Mouse (Mus musculus) B cell, adult 2 months (primary cell): ENCODE results near the gene Stag1.

Experiments used
- DNase-seq, 2 experiments: peaks; one replicate each; pipeline ENCODE4 v3.0.0; 2022

Gene Stag1

DNA sequence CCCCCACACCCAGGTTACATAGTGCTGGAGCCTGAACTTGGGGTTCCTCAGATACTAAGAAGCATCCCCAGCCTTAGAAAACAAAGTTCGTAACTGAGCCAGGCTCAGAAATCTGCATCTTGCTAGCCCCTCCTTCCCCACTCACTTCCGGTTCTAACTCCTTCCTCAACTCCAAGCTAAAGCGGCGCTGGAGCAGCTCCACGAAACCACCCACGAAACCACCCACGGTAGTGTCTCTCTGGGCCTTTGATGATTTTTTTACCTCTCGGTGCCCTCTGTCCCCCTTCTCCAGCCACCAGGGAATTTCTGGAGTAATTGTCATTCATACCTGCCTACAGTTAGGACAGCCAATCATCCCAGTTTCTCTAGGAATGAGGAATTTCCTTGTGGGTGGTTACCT, at the start of gene Stag1:
Stag1 (plus strand) TSS at position 253 of the 400 bp plus-strand sequence.
- no peak for DNase-seq

DNA sequence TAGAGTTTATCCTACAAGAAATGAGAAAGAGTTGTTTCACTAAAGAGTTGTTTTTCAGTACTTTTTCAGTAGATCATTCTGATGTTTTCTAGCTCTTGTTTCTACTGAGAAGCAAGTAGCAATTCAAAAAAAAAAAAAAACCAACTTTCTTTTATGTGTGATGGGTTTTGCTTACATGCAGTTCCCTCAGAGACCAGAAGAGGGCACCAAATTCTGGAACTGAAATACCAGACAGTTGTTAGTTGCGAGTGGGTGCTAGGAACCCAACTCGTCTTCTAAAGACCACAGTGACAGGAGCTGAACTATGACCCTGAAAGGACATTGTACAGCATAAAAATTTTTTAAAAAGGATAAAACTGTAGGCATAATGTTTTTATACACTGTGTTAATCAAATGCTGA, 49.3 kb upstream of the Stag1 start:
- peak; percentile 74 for DNase-seq

DNA sequence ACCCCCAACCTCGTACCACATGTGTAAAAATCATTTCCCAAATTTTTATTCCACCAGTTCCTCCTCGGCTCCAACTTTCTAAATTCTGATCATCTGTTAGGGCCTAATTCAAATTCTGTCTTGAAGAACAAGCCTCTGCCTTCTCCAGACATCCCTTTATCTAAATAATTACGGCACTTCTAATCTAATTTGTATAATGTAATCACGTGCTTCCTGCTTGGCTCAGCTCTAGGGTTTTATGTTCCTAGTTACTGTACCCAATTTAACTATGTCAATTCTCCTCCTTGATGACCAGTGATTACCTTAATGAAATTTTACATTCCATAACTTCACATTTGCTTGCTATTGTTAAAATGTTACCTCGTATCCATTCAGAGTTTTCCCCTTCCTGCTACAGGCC, 41.9 kb upstream of the Stag1 start:
- DNase-seq = no peak

DNA sequence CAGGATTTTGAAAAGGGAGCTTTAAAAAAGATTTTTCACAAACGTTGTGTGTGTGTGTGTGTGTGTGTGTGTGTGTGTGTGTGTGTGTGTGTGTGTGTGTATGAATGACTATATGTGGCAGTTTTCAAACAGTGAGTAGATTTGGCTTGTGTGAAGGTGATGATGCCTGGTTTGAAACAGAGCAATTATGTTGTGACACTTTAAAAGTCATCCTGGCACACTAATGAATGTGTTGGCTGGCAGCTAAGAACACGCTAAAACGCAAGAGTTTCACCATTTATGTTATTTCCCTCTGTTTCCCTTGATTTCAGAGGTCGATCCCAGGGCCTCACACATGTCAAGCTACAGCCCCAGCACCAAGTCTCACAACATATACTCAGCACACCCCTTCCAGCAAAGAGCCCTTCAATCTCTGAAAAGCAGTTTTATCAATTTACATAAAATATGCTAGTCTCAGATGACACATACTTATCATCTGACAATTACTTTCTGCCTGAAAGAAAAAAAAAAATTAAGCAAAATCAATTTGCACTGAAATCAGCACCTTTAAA, 39.5 kb upstream of the Stag1 start:
- no peak for DNase-seq

DNA sequence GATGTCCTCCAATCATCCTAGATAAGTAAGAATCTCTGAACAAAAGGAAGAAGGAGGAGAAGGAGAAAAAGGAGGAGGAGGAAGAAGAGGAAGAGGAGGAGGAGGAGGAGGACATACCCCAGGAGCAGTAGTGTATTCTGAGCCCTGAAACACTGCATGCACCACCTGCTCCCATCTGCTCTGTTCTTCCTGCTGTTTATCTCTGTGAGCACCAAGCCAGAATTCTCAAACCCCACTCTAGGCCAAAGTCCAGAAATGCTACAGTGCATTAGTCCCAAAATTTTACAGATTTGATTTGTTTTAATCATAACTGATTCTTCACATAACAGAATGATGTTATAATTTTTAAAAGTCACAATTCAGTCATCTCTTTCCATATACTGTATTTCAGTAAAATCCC, 38.6 kb upstream of the Stag1 start:
- no peak for DNase-seq

DNA sequence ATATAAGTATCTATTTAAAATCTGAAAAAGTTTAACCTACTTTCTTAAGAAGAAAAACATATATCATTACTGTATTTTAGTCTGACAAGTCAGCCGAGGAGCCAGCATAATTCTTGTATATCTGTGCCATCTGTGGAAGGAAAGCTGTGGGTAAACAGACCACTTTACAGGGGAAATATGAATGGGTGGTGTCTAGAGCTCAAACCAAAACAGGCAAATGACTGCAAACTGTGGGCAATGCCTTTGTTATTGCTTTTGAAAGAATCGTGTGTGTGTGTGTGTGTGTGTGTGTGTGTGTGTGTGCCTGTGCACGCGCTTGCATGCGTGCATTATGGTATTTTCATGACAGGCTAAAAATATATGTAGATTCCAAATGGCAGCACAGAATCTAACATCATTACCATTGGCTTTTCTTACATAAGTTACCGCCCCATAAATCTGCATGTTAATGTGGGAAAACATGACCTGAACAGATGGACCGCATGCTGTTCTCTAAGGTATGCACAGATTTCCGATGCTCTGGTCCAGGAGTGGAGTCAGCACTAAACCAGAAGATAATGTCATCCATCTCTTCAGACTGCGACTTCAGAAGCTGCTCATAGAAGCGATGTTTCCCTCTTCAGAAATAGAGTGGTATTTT, 37.2 kb upstream of the Stag1 start:
- no peak for DNase-seq

DNA sequence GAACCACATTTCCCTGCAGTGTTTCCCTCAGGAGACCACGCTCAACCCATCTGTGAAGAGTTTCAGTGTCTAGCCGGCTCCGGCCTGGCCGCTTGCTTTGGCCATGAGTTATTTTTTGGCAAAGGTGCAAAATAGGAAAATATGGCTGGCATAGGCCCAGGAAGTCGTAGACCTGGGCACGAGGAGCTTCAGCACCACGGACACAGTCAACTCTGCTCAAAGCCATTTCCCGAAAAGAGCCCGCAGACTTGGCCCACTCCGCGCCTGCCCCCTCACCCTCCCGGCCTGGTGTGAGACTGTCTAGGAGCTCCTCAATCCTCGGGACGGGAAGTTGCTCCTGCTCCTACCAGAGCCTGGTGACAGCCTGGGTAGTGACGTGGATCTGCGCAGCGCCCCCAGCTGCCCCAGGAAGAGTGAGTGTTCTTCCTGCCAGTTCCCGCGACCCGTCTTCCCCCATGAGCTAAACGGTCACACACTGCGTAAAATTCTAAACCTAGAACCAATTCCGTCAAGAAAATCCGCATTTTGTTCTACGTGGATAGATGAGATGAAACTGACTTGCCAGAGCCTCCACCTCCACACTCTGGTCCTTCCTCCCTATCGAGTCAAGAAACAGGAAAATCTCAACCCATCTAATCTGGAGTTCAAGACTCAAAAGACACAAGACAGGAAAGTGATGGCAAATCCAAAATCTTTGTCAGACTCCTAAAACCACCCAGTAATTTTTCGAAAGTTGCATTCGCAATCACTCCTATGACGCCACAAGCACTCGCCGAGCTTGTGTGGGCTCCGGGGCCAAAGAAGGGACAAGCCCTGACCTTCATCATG, 27.6 kb upstream of the Stag1 start:
- DNase-seq = peak; percentile 5 to 8

DNA sequence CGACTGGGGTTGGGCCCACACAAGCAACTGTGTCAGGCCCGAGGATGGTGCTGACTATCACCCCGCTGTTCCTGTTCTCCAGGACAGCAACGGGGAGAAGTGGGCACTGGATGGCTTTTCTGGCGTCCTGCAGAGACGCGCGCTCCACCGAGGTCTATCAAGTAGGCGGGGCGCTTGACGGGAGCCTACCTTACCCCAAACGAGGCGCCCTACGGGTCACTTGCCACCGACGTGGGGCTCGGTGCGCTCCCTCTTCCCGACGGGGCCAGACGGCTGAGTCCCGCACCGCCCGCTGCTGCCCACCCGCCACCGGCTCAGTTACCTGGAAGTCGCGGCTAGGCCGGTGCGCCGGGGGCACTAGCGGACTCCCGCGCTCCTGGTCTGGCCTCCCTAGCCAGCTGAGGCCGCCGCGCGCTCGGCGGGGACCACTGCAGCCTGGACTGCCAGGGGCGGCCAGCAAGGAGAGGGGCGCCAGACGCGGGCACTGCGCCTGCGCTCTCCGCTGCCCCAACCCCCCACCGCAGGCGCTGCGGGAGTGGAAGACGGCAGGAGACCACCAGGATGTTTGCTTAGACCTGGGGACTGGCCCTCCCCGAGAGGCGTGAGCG, 26.9 kb upstream of the Stag1 start, which contains the start of gene Slc35g2:
Slc35g2 (minus strand) TSS at position 465 of the 608 bp plus-strand sequence.
- peak; percentile 15 to 26 for DNase-seq

DNA sequence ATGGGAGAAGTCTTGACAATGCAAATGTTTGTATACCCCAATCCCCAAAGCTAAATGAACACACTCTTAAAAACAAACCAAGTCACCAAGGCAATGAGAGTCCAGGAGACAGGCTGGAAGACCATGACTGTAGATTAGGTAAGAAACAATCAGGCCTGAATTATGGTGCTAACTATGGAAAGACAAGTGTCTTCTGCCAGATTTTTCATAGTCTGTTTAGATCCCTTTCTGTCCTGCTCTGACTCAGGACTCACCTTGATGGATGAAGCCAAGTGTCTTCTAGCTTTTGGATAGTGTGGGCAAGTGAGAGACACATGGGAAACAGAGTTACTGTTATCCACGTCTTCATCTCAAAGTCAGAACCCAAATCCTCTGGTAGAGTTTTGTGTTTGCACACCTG, 26.1 kb upstream of the Stag1 start:
- DNase-seq = no peak

DNA sequence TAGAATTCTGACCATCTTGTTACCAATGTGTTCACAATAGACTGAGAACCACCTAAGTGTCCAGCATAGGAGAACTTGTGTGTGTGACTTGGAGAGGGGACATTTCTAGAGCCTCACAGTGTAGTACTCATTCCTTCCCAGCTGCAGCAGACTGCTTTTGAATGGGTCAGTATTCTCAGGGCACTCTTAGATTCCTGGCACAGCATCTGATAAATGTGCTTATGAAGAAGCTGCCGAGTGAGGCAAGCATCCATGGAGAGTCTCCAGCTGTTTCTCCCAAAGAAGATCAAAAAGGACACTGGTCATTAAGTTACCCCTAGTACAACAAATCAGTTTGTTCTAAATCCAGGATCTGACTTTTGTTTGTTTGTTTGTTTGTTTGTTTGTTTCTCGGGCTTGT, 24.3 kb upstream of the Stag1 start:
- no peak for DNase-seq

DNA sequence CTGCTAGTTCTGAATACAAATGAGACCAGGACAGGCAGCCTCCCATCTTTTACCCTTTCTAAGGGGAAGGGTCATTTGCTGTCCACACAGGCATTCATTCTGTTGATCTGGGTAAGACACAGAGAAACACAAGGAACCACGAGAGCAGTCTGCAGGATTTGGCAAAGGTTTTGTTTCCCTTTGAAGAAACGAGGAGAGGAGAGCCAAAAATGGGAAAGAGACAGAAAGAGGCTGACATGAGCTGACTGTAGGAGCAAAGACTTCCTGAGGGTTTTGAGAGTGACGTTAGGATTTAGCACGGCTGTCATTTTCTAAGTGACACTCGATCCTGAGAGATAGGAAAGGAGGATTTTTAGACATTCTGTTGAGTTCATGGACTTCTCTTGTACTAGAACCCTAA, 23.7 kb upstream of the Stag1 start:
- no peak for DNase-seq

DNA sequence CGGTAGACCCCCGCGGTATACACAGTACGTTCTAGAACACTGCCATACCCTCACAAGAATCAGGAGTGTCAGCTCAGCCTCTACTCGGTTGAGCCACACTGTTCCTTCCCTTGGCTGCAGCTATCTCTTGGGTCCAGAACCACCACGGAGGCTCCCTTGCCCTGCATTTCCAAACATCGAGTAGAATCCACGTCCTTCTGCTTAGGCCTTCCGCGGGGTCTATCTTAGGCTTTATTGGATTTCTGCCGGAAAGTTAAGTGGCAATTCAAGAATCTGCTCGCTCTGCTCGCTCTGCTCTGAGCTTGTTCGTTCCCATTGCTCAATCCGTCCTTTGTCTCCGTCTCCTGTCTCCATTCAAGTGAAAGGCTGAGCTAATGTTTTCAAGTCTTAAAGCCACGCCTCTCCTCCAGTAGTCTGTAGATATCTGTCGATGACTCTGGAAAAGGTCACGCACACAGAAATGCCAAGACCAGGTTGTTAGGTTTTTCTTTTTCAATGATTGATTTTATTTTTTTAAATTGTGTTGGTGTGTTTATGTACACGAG, 17.3 kb upstream of the Stag1 start:
- DNase-seq = no peak

DNA sequence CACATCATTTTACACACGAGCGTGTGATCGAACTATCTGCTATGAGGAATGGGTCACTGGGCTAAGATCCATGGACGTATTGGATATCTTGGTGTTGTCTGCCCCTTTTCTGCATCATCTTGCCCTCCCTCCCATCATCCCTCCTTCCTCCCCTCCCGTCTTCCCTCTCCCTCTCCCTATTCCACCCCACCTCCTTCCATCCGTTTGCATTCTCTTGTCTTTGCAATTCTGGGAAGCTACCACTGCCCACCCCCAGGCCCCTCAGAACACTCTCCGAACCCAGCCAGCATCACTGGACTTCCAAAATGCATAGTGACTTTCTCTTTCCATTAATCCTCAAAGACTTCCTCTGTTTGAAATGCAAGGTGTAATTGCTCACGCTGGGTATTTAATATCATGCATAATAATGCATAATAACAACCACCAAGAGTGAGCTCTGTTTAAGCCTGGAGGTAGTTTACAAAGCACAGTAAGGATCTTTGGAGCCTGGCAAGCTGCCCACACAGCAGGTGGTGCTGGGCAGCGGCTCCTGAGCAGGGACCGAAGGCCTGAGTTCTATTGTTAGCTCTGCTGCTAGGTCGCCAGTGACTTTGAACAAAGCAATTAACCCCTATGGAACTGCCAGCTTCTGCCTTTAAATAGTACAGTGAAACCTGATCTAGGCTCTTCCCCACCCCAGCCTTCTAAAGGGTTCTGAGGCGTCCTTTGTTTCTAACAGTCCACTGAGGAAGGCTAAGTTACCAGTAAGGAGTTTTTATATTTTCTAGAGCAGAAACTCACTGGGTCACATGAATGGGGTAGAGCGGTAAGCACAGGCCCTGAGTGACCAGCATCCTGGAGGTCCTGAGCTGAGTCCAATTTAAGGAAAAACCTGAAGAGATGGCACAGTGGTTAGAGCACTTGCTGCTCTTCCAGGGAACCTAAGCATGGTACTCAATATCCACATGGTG, 15.8 kb upstream of the Stag1 start:
- DNase-seq = no peak

DNA sequence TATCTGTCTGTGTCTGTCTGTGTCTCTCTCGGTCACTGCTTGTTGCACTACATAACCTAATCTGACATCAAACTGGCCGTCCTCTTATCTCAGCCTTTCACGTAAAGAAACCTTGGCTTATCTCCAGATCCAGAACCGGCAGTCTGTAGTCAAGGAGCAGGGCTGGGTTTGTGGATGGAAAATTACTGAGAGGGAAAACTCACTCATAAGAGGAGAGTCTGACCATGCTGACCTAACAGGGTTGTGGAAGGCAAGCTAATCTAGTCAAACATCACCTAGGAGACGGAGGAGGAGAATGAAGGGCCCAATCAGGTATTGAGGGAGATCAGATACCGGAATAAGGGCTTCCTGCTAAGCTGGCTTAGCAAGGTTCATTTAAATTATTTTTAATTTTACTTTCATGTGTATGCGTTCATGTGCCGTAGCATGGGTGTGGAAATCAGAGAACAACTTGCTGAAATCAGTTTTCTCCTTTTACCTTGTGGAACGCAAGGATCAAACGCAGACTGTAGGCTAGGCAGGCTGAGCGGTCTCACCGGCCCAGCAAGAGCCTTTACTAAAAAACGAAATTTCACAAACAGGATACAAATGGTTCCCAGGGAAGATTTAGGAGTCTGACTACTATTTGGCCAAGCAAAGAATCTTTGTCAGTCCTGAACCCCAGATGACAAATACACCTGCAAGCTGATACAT, 14.6 kb upstream of the Stag1 start:
- no peak for DNase-seq

DNA sequence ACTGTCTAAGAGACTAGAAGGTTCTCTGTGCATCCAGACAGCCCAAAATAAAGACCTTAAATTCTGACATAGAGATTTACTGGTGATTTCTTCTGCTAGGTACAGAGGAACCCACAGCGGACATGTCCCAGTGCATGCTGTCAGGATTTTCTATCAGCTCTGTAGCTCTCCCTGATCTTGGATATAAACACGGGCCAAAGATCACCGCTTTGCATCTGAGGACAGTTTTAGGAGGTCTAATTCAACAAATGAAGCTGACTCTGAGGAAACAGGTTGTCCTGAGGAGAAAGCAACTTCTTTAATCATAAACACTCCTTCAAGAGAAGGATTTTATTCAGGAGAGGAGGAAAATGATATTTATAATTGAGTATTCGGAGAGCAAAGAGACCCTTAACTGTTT, 13.6 kb upstream of the Stag1 start:
- no peak for DNase-seq

DNA sequence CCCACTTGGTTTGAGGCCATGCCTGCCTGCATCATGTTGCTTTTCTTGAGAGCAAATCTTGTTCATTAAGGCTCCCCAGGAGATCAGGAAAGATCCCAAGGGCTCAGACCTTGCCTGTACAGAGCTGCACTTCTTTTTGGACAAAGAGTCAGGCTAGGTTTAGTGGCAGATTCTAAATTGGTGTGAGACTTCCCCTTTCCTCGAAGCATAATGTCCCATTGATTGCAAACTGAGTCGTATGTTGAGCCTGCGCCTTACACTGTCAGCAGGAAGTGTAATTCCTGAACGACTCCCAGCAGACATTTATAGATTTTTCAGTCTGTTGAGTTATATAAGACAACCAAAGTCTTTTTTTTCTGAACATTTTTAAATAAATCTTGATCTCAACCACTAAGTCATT, 7.1 kb upstream of the Stag1 start:
- no peak for DNase-seq

DNA sequence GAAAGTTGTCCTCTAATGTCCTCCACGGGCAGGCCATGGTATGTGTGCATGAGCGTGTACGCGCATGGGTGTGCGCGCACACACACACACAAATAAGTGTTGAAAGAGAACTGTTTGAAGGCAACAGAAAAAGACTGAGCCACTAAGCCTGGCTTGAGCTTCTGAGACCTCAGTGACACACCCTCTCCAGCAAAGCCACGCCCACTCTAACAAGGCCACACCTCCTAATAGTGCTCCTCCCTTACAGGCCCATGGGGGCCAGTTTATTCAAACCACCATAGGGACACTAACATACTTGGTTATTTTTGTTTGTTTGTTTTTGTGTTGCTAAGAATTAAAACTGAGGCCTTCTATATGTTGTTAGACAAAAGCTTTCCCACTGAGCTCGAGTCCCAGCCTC, 1.3 kb upstream of the Stag1 start:
- no peak for DNase-seq

DNA sequence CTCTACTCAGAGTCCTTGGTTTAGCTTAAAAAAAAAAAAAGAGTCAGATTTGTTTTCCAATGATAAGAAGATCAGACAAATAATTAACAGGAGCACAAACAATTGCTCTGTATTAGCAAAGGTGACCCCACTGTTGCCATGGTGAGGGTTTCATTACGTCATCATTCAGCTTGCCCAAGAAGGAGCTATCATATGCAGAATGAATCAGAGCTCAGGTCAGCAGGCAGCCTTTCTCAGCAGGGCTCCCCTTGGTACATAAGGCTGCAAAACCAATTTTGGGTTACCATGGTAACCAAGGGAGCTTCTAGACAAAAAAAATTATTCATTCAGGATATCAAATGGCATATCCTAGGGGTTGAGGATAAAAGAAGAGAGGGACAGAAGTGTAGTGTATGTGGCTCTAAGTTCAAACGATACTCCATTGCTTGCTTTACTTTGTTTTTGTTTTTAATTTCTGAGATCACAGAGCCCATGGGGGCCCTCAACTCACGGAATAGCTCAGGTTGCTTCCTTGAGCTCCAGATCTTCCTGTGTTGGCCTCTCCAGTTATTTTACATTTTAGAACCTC, 2.2 kb downstream of the Stag1 start:
- no peak for DNase-seq

DNA sequence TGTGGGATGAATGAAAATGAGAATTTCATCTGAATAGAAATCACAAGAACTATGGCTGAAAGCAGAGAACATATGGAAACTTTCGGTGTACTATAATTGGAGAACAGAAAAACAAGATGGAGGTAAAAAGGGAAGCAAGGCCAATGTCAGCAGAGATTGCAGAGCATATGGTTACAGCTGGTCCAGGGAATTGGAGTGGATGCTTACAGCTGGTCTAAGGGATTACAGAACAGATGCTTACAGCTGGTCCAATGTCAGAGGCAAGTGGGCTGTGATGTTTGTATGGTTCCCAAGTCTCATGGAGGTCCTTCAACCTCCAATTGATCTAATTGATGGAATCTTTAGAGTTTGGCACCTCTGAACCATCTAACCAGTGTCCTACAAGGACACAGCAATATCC, 4.5 kb downstream of the Stag1 start:
- DNase-seq = no peak

DNA sequence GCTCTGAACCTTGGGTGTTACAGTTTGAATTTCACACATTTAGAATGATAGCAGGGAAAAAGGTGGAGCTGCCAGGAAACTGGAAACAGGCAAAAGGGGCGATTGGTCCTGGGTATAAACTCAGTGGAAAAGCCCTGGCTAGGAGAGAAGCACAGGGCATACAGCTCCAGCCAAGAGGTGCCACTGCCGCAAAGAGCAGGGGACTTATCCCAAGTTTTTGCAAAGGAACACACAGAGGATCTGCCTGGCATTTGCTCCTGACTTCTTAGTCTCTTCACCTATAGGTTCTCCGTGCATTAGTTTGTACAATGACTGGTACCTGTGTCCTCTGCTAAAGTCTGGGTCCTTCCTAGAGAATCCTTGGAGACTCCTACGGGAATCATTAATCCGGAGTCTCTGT, 5.6 kb downstream of the Stag1 start:
- no peak for DNase-seq

DNA sequence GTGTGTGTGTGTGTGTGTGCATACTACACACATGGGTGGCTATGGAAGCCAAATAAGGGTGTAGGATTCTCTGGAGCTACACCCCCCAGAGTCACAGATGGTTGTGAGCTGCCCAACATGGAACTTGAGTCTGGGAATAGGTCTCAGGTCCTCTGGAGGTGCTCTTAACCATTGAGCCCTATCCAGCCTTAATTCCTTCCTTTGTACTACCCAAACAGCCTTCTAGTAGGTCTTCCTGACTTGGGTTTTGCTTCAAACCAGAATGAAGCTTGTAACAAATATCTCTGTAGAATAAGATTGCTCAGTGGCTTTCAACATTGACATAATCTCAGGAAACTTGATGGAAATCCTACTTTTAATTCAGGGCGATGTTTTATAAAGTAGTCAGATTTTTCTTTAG, 7.9 kb downstream of the Stag1 start:
- DNase-seq = no peak
